Mouse (Mus musculus): ENCODE measurements around the gene Gna14.

DNA sequence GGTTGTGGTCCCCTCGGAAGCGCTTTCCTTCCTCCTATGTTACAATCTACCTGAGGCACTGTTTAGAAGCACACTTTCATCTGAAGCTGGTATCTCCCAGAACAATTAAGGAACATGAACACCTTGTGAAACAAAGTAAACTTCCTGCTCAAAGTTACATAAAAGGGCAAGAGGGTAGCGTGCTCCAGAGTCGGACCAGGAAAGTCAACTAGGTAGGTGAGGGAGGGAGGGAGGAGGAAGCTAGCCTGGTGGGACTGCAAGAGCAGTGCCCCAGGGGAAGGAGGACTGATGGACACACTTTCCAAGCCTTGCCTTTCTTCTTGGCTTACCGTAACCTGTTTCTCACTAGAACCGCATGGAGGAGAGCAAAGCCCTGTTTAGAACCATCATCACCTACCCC lies 172.1 kb downstream of the Gna14 start:
- TF ChIP-seq CTCF (IDR thresholded peaks at IDR 0.05; ENCODE audit: low read depth, low read length) (no peak), GATA1 (IDR thresholded peaks at IDR 0.05; ENCODE audit: borderline replicate concordance, low read length) (no peak), GATA2 (IDR thresholded peaks at IDR 0.05; ENCODE audit: borderline replicate concordance, low read depth, low read length) (no peak)

Measured in G1E (cell line).